Mouse (Mus musculus) thymus, adult 2 months (tissue): ENCODE data around the gene Hnrnpk.

ENCODE experiments used
- CTCF ChIP-seq: fragments of 200-500 bp; IDR thresholded peaks from 2 replicates; pipeline ENCODE4 v1.5.1; 2012; ENCODE audit warnings: mild to moderate bottlenecking, control low read depth, low read length, moderate library complexity, borderline replicate concordance; ENCODE audit not compliant: control insufficient read depth, poor library complexity, insufficient read depth; ENCODE audit errors: extremely low read depth
- POLR2A ChIP-seq: fragments of 200-500 bp; IDR thresholded peaks from 2 replicates; pipeline ENCODE4 v1.6.1; 2012; ENCODE audit warnings: mild to moderate bottlenecking, low read length, control low read depth, moderate library complexity; ENCODE audit not compliant: control insufficient read depth, poor library complexity, insufficient read depth; ENCODE audit errors: extremely low read depth

- TF ChIP-seq CTCF (no peak), POLR2A (no peak)
Measured at GRCm38 (mm10) chr13:58389324-58389951, 13.7 kb downstream of the Hnrnpk start.
